Mouse (Mus musculus) ES-E14 (cell line): ENCODE data around the gene Wnt2. TPM values are rescaled to one million over a fixed set of nuclear protein-coding genes. Genes with fewer than 3 reads are reported as not detected.

Experiments
- DNase-seq: peaks from one replicate; pipeline ENCODE4 v3.0.0-alpha.2; 2013; ENCODE audit warnings: low read depth, low spot score
- H3K27ac ChIP-seq: 2 replicates; pipeline ENCODE4 v1.5.1; 2012; ENCODE audit warnings: low read depth, mild to moderate bottlenecking, low read length, moderate library complexity, mixed read lengths; ENCODE audit not compliant: poor library complexity, insufficient read depth, severe bottlenecking
- H3K36me3 ChIP-seq: 2 replicates; pipeline ENCODE4 v1.6.1; 2012; ENCODE audit warnings: mild to moderate bottlenecking, low read length, moderate library complexity, mixed read lengths; ENCODE audit not compliant: control insufficient read depth, poor library complexity, insufficient read depth, severe bottlenecking
- H3K4me1 ChIP-seq, 2 experiments: fragments of 150-350 bp in 1 of 2; sonication (generic) in 1 of 2; 2 replicates each; pipeline ENCODE4 v1.6.1; 2012; ENCODE audit warnings: low read length in 2 of 2, mild to moderate bottlenecking in 1 of 2, mixed read lengths in 1 of 2; ENCODE audit not compliant: control insufficient read depth in 2 of 2, insufficient read depth in 2 of 2, poor library complexity in 1 of 2
- H3K4me3 ChIP-seq, 2 experiments: fragments of 150-350 bp in 1 of 2; sonication (generic) in 1 of 2; 2 replicates each; pipeline ENCODE4 v1.5.1; 2012; ENCODE audit warnings: low read length in 2 of 2, low read depth in 1 of 2, mild to moderate bottlenecking in 1 of 2, mixed read lengths in 1 of 2; ENCODE audit not compliant: insufficient read depth in 1 of 2, poor library complexity in 1 of 2, severe bottlenecking in 1 of 2
- H3K9ac ChIP-seq: 2 replicates; pipeline ENCODE4 v1.6.1; 2012; ENCODE audit warnings: low read depth, mild to moderate bottlenecking, low read length, mixed read lengths; ENCODE audit not compliant: poor library complexity, insufficient read depth, severe bottlenecking
- H3K9me3 ChIP-seq: fragments of 150-350 bp; sonication (generic); 2 replicates; pipeline ENCODE4 v1.6.1; 2012; ENCODE audit warnings: low read depth, mild to moderate bottlenecking, low read length; ENCODE audit not compliant: control insufficient read depth, insufficient read depth
- CHD2 ChIP-seq: IDR thresholded peaks from 2 replicates; pipeline ENCODE4 v1.6.1; 2014; ENCODE audit warnings: mild to moderate bottlenecking, low read depth, low read length, inconsistent platforms
- HCFC1 ChIP-seq: IDR thresholded peaks from 2 replicates; pipeline ENCODE4 v1.6.1; 2012; ENCODE audit warnings: low read length, inconsistent platforms, borderline replicate concordance; ENCODE audit not compliant: insufficient read depth
- MAFK ChIP-seq: IDR thresholded peaks from 2 replicates; pipeline ENCODE4 v1.6.1; 2014; ENCODE audit warnings: mild to moderate bottlenecking, low read depth, low read length, inconsistent platforms; ENCODE audit not compliant: insufficient read depth
- ZC3H11A ChIP-seq: IDR thresholded peaks from 2 replicates; pipeline ENCODE4 v1.6.1; 2012; ENCODE audit warnings: low read depth, mild to moderate bottlenecking, inconsistent platforms, low read length, borderline replicate concordance
- ZNF384 ChIP-seq: IDR thresholded peaks from 2 replicates; pipeline ENCODE4 v1.6.1; 2012; ENCODE audit warnings: low read depth, low read length, inconsistent platforms
- in situ Hi-C, 2 experiments: fragments of 600-800 bp; cut with MboI; formaldehyde crosslinking; loops; one replicate each; pipeline ENCODE4 v1.15.1; 2025; ENCODE audit warnings: low sequenced_read_pairs in 2 of 2, inconsistent platforms in 1 of 2; ENCODE audit not compliant: unreplicated experiment in 2 of 2
- total RNA-seq: library from RNA; depleted of rRNA; stranded (reverse); fragments of 300-350 nt; gene quantifications from 2 replicates; pipeline ENCODE4 v1.2.3, GENCODE M21; 2012; rRNA removed

Wnt2 gene
- total RNA-seq, 1 experiment, result 0.27 TPM

- no peak overlapping the region for H3K4me3 ChIP-seq
- H3K9me3 ChIP-seq, result no peaks in the 10 kb centered on the region
- H3K9ac ChIP-seq, result no peak overlapping the region
- in situ Hi-C loops, result no loop called here
- no peak overlapping the region for H3K27ac ChIP-seq
- no peak for DNase-seq
- TF ChIP-seq HCFC1 (no peak), MAFK (no peak), ZNF384 (no peak), ZC3H11A (no peak), CHD2 (no peak)
- H3K36me3 ChIP-seq, result no peaks in the 10 kb centered on the region
- no peaks in the 10 kb centered on the region for H3K4me1 ChIP-seq
Measured at GRCm38 (mm10) chr6:17943877-17944617, 86.3 kb downstream of the Wnt2 start.

GRCm38 (mm10) chr6:17942344-17942743, 88.0 kb downstream of the Wnt2 start:
- H3K9me3 ChIP-seq, result no peaks in the 10 kb centered on the region
- H3K36me3 ChIP-seq, result no peaks in the 10 kb centered on the region
- TF ChIP-seq HCFC1, result no peak
- TF ChIP-seq CHD2, result no peak
- TF ChIP-seq MAFK, result no peak
- no peak for TF ChIP-seq ZNF384
- TF ChIP-seq ZC3H11A, result no peak
- no peak for DNase-seq
- no peaks in the 10 kb centered on the region for H3K4me1 ChIP-seq
- in situ Hi-C loops, result no loop called here
- H3K27ac ChIP-seq, result no peak overlapping the region
- H3K9ac ChIP-seq, result no peak overlapping the region
- no peak overlapping the region for H3K4me3 ChIP-seq

- Histone ChIP-seq H3K9me3 (no peaks in the 10 kb centered on the region), H3K4me3 (no peak overlapping the region), H3K4me1 (no peaks in the 10 kb centered on the region), H3K27ac (no peak overlapping the region), H3K36me3 (no peaks in the 10 kb centered on the region), H3K9ac (no peak overlapping the region)
- no peak for DNase-seq
- in situ Hi-C loops, result no loop called here
- TF ChIP-seq MAFK (no peak), HCFC1 (no peak), ZNF384 (no peak), ZC3H11A (no peak), CHD2 (no peak)
Measured at GRCm38 (mm10) chr6:17941916-17942315, 88.5 kb downstream of the Wnt2 start.

Other genes starting within 250 kb of the Wnt2 start
- gene Asz1, start 78.5 kb upstream of the Wnt2 start, total RNA-seq, result 0.21 and 1.6 TPM in 2 replicates
- 0.11 and 0.27 TPM in 2 replicates for gene Cftr, start 140.1 kb upstream of the Wnt2 start, total RNA-seq